Mouse (Mus musculus) stomach, postnatal 0 days (tissue): ENCODE results near the gene Ythdc1.

Experiments used
- CTCF ChIP-seq: IDR thresholded peaks from 2 replicates; pipeline ENCODE4 v1.5.1; 2016; ENCODE audit warnings: antibody characterized with exemption, low read depth, mild to moderate bottlenecking, moderate library complexity
- EP300 ChIP-seq: optimal IDR thresholded peaks from 2 replicates; pipeline ENCODE3; 2016; ENCODE audit warnings: antibody characterized with exemption

GRCm38 (mm10) chr5:86789954-86790353, 14.1 kb upstream of the Ythdc1 start:
- TF ChIP-seq EP300 (no peak), CTCF (peak; percentile 34; the same call in 1 of the 2 replicates)
